Comparison of ENCODE assay signal across 22 mouse cellular contexts in the genomic region with DNA sequence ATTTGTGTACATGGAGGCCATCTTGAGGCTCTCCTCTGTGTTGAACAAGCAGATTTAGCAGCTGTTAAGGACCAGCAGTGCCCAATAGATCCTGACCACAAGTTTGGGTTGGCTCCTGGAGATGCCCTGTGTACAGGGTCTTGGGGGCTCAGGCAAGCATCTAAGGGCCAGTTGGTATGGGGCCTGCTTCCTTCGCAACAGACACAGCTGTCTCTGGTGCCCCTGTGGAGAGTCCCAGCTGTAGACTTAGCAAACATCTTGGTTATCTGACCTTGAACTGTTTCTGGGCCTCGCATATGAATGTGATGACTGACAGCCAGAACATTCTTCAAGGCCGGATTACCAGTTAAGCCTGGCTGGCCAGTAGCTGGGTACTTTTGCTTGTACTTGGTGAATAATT.
DNase-seq lines count a peak whose midpoint lies in the region; ATAC-seq and TF ChIP-seq lines count a peak whose summit lies in the region.
"Had no signal": no experiment of that assay in that cellular context is flagged by ENCODE, and none has a peak within 500 bp of the region (broad histone marks: within the 10 kb centered on the region; RNA-seq: fewer than 3 reads in every experiment).

No protein-coding gene starts in this region.

- no peaks in the 10 kb centered on the region for H3K9me3 ChIP-seq in heart, embryonic 16.5 days (replicated peaks; ENCODE audit: control insufficient read depth, low read length)
- H3K9me3 ChIP-seq in kidney, embryonic 14.5 days (ENCODE audit: control insufficient read depth, low read length) = no peaks in the 10 kb centered on the region
- H3K9me3 ChIP-seq: embryonic facial prominence, embryonic 12.5 days; forebrain, embryonic 13.5 days; heart, embryonic 15.5 days; hindbrain, embryonic 13.5 days had no signal

- 0 out of 2 replicates have a peak, but pooled peaks have one; percentile 32 for ATAC-seq in heart, embryonic 16.5 days (replicated peaks; ENCODE audit: extremely low read depth, insufficient read depth, low FRiP score)
- no peak for ATAC-seq in kidney, embryonic 14.5 days (ENCODE audit: low FRiP score, low TSS enrichment)
- ATAC-seq: forebrain, embryonic 13.5 days; forebrain, postnatal 0 days; hindbrain, postnatal 0 days had no signal

- no peak for TF ChIP-seq POLR2A in heart, adult 2 months (IDR thresholded peaks at IDR 0.05; ENCODE audit: insufficient read depth, low read depth, low read length)

- DNase-seq in adrenal gland, adult 2 months = peak; percentile 28
- no peak for DNase-seq in adrenal gland, postnatal 4 days (ENCODE audit: low spot score in 2 of 2)
- no peak for DNase-seq in heart, adult 2 months
- DNase-seq in ES-CJ7 (ENCODE audit: low read depth, low spot score) = peak; percentile 12
- no peak for DNase-seq in left cerebral cortex, adult 2 months (ENCODE audit: extremely low spot score in 1 of 2, low spot score in 2 of 2)
- DNase-seq: adrenal gland, postnatal 25 days; cerebellum, adult 2 months; cerebellum, postnatal 10 days; embryo, embryonic 11 days; forebrain, postnatal 0 days; gastrocnemius, postnatal 36 days; heart, postnatal 36 days; kidney, adult 11 months had no signal

- intact Hi-C loops in heart, adult 2 months (cut with DNase I) = no loop called here
- intact Hi-C loops in left cerebral cortex, adult 2 months (cut with DNase I) = no loop called here

- peaks cover 2% of the 10 kb centered on the region; the same call in 1 of the 2 replicates for H3K4me1 ChIP-seq in heart, embryonic 16.5 days (ENCODE audit: control insufficient read depth, insufficient read depth, low read length)
- peaks cover 1% of the 10 kb centered on the region; the same call in 1 of the 2 replicates for H3K4me1 ChIP-seq in heart, adult 2 months (ENCODE audit: control insufficient read depth, insufficient read depth, low read length)
- no peaks in the 10 kb centered on the region for H3K4me1 ChIP-seq in kidney, embryonic 14.5 days (ENCODE audit: control insufficient read depth, insufficient read depth, low read length)
- H3K4me1 ChIP-seq: embryonic facial prominence, embryonic 12.5 days; hindbrain, embryonic 13.5 days had no signal

- H3K79me2 ChIP-seq in heart, adult 2 months (replicated peaks; ENCODE audit: control insufficient read depth, insufficient read depth, low read length) = no peaks in the 10 kb centered on the region

- H3K4me2 ChIP-seq in heart, embryonic 16.5 days (ENCODE audit: low read depth, low read length) = no peak overlapping the region
- H3K4me2 ChIP-seq in kidney, embryonic 14.5 days (replicated peaks; ENCODE audit: low read depth, low read length) = no peak overlapping the region
- H3K4me2 ChIP-seq: embryonic facial prominence, embryonic 12.5 days; forebrain, embryonic 13.5 days; heart, embryonic 11.5 days; heart, embryonic 15.5 days; hindbrain, embryonic 13.5 days had no signal

- no peak overlapping the region for H3K9ac ChIP-seq in heart, embryonic 16.5 days (ENCODE audit: low read length)
- no peak overlapping the region for H3K9ac ChIP-seq in heart, adult 2 months (ENCODE audit: low read depth, low read length)
- no peak overlapping the region for H3K9ac ChIP-seq in kidney, embryonic 14.5 days (ENCODE audit: low read depth, low read length)
- H3K9ac ChIP-seq: embryonic facial prominence, embryonic 12.5 days; forebrain, embryonic 13.5 days; forebrain, postnatal 0 days; heart, embryonic 15.5 days; hindbrain, embryonic 13.5 days had no signal

- no peaks in the 10 kb centered on the region for H3K36me3 ChIP-seq in heart, embryonic 16.5 days (ENCODE audit: control insufficient read depth, insufficient read depth)
- no peaks in the 10 kb centered on the region for H3K36me3 ChIP-seq in heart, adult 2 months (ENCODE audit: control insufficient read depth, insufficient read depth, low read length)
- no peaks in the 10 kb centered on the region for H3K36me3 ChIP-seq in kidney, embryonic 14.5 days (ENCODE audit: control insufficient read depth, insufficient read depth, low read length)
- H3K36me3 ChIP-seq: embryonic facial prominence, embryonic 12.5 days; heart, embryonic 15.5 days; hindbrain, embryonic 13.5 days had no signal

- no peak for TF ChIP-seq EP300 in heart, adult 2 months (IDR thresholded peaks at IDR 0.05; ENCODE audit: insufficient read depth, low read depth, low read length)

- TF ChIP-seq CTCF in heart, adult 2 months (IDR thresholded peaks at IDR 0.05) = no peak
- TF ChIP-seq CTCF in left cerebral cortex, adult 2 months (IDR thresholded peaks at IDR 0.05) = no peak

- no peak overlapping the region for H3K27ac ChIP-seq in heart, embryonic 16.5 days (ENCODE audit: low read length)
- no peak overlapping the region for H3K27ac ChIP-seq in heart, adult 2 months
- no peak overlapping the region for H3K27ac ChIP-seq in kidney, embryonic 14.5 days (ENCODE audit: low read depth, low read length)
- no peak overlapping the region for H3K27ac ChIP-seq in left cerebral cortex, adult 2 months
- H3K27ac ChIP-seq: embryonic facial prominence, embryonic 12.5 days; forebrain, embryonic 13.5 days; heart, embryonic 15.5 days; hindbrain, embryonic 13.5 days; hindbrain, postnatal 0 days had no signal

- no peak overlapping the region for H3K4me3 ChIP-seq in heart, embryonic 16.5 days (ENCODE audit: low read length)
- no peak overlapping the region for H3K4me3 ChIP-seq in heart, adult 2 months
- H3K4me3 ChIP-seq in kidney, embryonic 14.5 days (ENCODE audit: low read length) = no peak overlapping the region
- H3K4me3 ChIP-seq in left cerebral cortex, adult 2 months = no peak overlapping the region
- H3K4me3 ChIP-seq: embryonic facial prominence, embryonic 12.5 days; forebrain, embryonic 13.5 days; heart, embryonic 15.5 days; hindbrain, embryonic 13.5 days had no signal

- 42% methylated on average over 3 of the region's 3 CpGs for WGBS in heart, embryonic 16.5 days
- 62% methylated on average over 3 of the region's 3 CpGs for WGBS in heart, adult 2 months
- 87% methylated on average over 3 of the region's 3 CpGs for WGBS in kidney, embryonic 14.5 days

- no peaks in the 10 kb centered on the region for H3K27me3 ChIP-seq in heart, embryonic 16.5 days (ENCODE audit: control insufficient read depth, insufficient read depth, low read length)
- H3K27me3 ChIP-seq in heart, adult 2 months (ENCODE audit: control insufficient read depth, insufficient read depth, low read length) = no peaks in the 10 kb centered on the region
- H3K27me3 ChIP-seq in kidney, embryonic 14.5 days (ENCODE audit: control insufficient read depth, insufficient read depth, low read length) = no peaks in the 10 kb centered on the region
- H3K27me3 ChIP-seq: CH12.LX; embryonic facial prominence, embryonic 12.5 days; forebrain, embryonic 13.5 days; hindbrain, embryonic 13.5 days had no signal

Comparison
In these comparisons a context has a peak if more than half of its experiments do, and no peak if none do; other contexts are left out.
1. DNase-seq: peak in adrenal gland, adult 2 months (single experiment) and ES-CJ7 (single experiment); none in adrenal gland, postnatal 4 days (0 of 2), heart, adult 2 months (0 of 2) and left cerebral cortex, adult 2 months (0 of 2).